Mouse (Mus musculus) thymus, adult 2 months (tissue): ENCODE measurements at regions not wholly inside any gene's neighbourhood (a gene's known extent, or its start where the extent isn't known, plus 50 kb on each side); places are given as distances from the start of the nearest gene placed in this dataset.

Experiments
- DNase-seq: peaks from one replicate; pipeline ENCODE4 v3.0.0; 2021
- H3K27ac ChIP-seq: fragments of 200-500 bp; 2 replicates; pipeline ENCODE4 v1.5.1; 2012; ENCODE audit warnings: low read length, control low read depth; ENCODE audit not compliant: control insufficient read depth, insufficient read depth
- H3K27me3 ChIP-seq: fragments of 200-500 bp; 2 replicates; pipeline ENCODE4 v1.6.1; 2012; ENCODE audit warnings: mild to moderate bottlenecking, low read length, moderate library complexity, mixed read lengths; ENCODE audit not compliant: control insufficient read depth, insufficient read depth
- H3K36me3 ChIP-seq: fragments of 200-500 bp; 2 replicates; pipeline ENCODE4 v1.6.1; 2012; ENCODE audit warnings: mild to moderate bottlenecking, low read length, moderate library complexity; ENCODE audit not compliant: control insufficient read depth, insufficient read depth
- H3K4me1 ChIP-seq: fragments of 200-500 bp; replicated peaks from 2 replicates; pipeline ENCODE4 v1.6.1; 2012; ENCODE audit warnings: low read length; ENCODE audit not compliant: control insufficient read depth, insufficient read depth
- H3K4me3 ChIP-seq: fragments of 200-500 bp; 2 replicates; pipeline ENCODE4 v1.5.1; 2012; ENCODE audit warnings: mild to moderate bottlenecking, low read length, control low read depth, moderate library complexity; ENCODE audit not compliant: control insufficient read depth, insufficient read depth
- CTCF ChIP-seq: fragments of 200-500 bp; IDR thresholded peaks from 2 replicates; pipeline ENCODE4 v1.5.1; 2012; ENCODE audit warnings: mild to moderate bottlenecking, control low read depth, low read length, moderate library complexity, borderline replicate concordance; ENCODE audit not compliant: control insufficient read depth, poor library complexity, insufficient read depth; ENCODE audit errors: extremely low read depth
- POLR2A ChIP-seq: fragments of 200-500 bp; IDR thresholded peaks from 2 replicates; pipeline ENCODE4 v1.6.1; 2012; ENCODE audit warnings: mild to moderate bottlenecking, low read length, control low read depth, moderate library complexity; ENCODE audit not compliant: control insufficient read depth, poor library complexity, insufficient read depth; ENCODE audit errors: extremely low read depth
- WGBS: fragments of 180-500 bp; shearing (Covaris S2); methylation state at CpG from one replicate; pipeline ENCODE4 v1.1.7; 2018; 5-methylcytosine and 5-hydroxymethylcytosine counted together

GRCm38 (mm10) chr4:106261901-106262560, 54.0 kb upstream of the Usp24 start:
- no peaks in the 10 kb centered on the region for H3K27me3 ChIP-seq
- H3K36me3 ChIP-seq = no peaks in the 10 kb centered on the region
- H3K4me1 ChIP-seq = no peaks in the 10 kb centered on the region
- no peak overlapping the region for H3K4me3 ChIP-seq
- TF ChIP-seq POLR2A (no peak), CTCF (no peak)
- no peak overlapping the region for H3K27ac ChIP-seq
- 81% methylated on average over 3 of the region's 3 CpGs for WGBS
- DNase-seq = no peak

- no peaks in the 10 kb centered on the region for H3K36me3 ChIP-seq
- no peaks in the 10 kb centered on the region for H3K27me3 ChIP-seq
- 86% methylated on average over 9 of the region's 9 CpGs for WGBS
- no peak overlapping the region for H3K4me3 ChIP-seq
- H3K27ac ChIP-seq = no peak overlapping the region
- DNase-seq = no peak
- no peaks in the 10 kb centered on the region for H3K4me1 ChIP-seq
- no peak for TF ChIP-seq POLR2A
These were observed 53.0 kb upstream of the Usp24 start for GRCm38 (mm10) chr4:106262751-106263725.
